Mouse (Mus musculus): ENCODE measurements around the gene Shoc2.

- TF ChIP-seq CTCF (IDR thresholded peaks at IDR 0.05; ENCODE audit: insufficient read depth, low read length) (no peak), POLR2A (IDR thresholded peaks at IDR 0.05; ENCODE audit: borderline replicate concordance, extremely low read depth, low read depth, low read length) (no peak)
Measured at GRCm38 (mm10) chr19:53993860-53994259, 49.8 kb downstream of the Shoc2 start.
